Mouse (Mus musculus): Measurements from ENCODE around the gene Lrrc75b.
A peak's percentile ranks its signal among the peaks of the same experiment; 100 is the strongest.

Lrrc75b gene

GRCm38 (mm10) chr10:75559676-75560548 is at the start of gene Lrrc75b:
TSS of gene Lrrc75b (minus strand) at chr10:75560330.
- peak; percentile 34 to 37 for DNase-seq (ENCODE audit: low spot score in 2 of 2)

DNA sequence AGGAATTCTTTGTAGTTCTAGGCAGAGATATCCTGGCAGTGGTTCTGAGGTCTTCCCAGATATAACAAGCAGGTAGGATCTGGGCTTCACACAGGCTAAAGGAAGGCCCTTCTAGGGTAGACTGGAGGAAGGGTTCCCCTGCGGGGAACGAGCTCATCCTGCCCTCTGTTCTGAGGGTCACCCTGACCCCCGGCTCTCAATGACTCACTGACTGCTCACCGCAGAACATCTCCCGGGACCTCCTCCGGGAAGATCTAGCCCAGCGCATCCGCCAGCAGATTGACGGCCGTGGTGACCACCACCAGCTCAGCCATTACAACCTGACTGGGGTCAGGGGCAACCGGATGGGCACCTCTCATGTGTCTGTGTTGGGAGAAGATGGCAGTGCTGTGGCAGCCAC is 48.8 kb upstream of the Lrrc75b start:
- no peak for DNase-seq (ENCODE audit: low spot score in 2 of 2)

DNA sequence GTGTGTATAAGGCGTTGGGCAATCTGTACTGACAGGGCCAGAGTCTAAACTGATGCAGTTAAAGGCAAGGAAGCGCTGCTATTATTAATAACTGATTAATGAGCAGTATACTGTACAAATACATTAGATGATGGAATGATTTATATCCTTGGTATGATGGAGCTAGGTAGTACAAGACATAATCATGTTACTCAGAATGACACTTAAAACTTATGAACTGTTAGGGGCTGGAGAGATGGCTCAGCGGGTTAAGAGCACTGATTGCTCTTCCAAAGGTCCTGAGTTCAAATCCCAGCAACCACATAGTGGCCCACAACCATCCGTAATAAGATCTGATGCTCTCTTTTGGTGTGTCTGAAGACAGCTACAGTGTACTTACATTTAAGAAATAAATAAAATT is 47.1 kb upstream of the Lrrc75b start:
- no peak for DNase-seq (ENCODE audit: low spot score in 2 of 2)

DNA sequence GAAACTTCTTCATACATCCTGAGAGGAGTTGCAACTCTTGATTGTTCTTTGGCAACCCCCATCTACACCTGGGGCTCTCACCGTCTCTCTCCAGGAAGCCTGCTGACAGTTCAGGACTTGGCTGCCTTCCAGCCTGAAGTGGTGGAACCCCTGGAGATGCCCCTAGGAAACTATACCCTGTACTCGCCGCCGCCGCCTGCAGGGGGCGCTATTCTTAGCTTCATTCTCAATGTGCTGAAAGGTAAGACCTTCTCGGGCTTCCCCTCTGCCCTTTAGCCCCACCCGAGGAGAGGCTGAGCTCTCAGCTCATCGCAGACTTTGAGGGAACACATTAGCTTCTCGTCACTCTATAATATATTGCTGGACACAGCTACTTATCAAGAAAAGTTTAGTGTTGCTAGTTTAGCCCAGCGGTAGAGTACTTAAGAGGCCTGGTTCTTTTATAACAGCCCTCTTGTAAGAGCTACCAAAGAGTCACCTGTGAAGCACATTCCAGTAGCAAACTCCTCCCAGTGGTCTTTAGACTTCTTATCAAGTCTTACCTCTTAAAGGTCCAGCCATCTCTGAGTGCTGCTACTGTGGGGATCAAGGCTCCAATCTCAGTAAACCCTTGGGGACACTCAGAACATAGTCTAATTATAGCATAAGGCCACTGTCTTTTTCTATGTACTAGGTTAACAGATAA is 45.2 kb upstream of the Lrrc75b start:
- no peak for DNase-seq (ENCODE audit: low spot score in 2 of 2)

GRCm38 (mm10) chr10:75600189-75600730 is 40.1 kb upstream of the Lrrc75b start:
- no peak for DNase-seq (ENCODE audit: low spot score in 2 of 2)

DNA sequence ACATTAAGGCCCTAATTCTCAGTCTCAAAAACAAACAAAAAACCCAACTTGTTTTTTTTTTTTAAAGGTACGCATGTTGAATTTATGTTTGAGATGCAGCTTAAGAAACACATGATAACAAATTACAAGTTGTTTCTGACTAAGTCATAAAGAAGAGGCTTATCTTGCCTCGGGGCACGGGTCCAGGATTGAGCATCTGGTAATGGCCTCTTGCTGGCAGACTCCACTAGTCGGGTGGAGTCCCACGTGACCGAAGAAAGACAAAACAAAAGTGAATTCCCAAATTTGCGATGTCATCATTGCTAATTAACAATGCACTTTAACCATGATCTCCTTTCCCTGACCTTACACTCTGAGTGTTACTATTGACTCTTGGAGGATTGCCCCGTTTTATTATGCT is 35.9 kb upstream of the Lrrc75b start:
- DNase-seq (ENCODE audit: low spot score in 2 of 2): no peak

DNA sequence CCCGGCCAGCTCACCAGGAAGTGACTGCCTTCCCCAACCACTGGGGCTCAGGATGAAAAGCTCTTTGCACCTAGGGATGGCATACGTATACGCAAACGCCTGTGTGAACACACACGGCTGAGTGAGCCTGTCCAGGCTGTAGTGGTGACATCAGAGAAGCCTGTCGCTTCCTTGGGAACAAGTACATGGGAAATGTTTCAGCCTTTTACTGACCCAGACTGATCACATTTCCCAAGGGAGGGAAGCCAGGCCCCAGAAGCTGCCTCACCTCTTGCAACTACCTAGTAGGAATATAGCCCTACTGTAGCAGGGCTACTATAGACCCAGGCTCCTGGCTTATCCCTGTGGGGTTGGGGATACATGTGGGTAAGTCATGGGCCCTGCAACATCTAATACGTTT is 32.5 kb upstream of the Lrrc75b start:
- DNase-seq (ENCODE audit: low spot score in 2 of 2): no peak

GRCm38 (mm10) chr10:75591211-75591894 is 31.2 kb upstream of the Lrrc75b start:
- no peak for DNase-seq (ENCODE audit: low spot score in 2 of 2)

GRCm38 (mm10) chr10:75589651-75590050 is 29.5 kb upstream of the Lrrc75b start:
- no peak for DNase-seq (ENCODE audit: low spot score in 2 of 2)

DNA sequence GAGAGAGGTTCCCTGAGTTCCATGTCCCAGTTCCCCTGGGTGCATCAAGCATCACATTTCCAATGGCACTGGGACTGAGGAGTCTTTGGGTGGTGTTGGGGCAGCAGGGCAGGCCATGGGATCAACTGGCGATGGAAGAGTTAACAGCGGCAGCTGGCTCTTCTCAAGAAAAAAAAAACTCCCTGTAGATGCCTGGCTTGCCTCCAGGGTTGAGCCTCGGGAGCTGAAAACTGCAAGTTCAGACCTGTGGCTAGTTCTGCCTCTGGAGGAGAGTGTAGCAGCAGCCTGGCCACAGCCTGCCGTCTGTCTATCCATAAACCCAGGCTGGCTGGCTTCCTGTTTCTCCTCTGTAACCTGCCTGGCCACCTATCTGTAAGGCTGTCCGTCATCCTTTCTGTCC is 29.0 kb upstream of the Lrrc75b start, which contains the start of gene Ggt5:
Gene Ggt5, plus strand, starts transcription at position 212 of the 400 bp plus-strand sequence.
- no peak for DNase-seq (ENCODE audit: low spot score in 2 of 2)

- DNase-seq (ENCODE audit: low spot score in 2 of 2): no peak
These were observed 28.2 kb upstream of the Lrrc75b start for GRCm38 (mm10) chr10:75588336-75588735.

DNA sequence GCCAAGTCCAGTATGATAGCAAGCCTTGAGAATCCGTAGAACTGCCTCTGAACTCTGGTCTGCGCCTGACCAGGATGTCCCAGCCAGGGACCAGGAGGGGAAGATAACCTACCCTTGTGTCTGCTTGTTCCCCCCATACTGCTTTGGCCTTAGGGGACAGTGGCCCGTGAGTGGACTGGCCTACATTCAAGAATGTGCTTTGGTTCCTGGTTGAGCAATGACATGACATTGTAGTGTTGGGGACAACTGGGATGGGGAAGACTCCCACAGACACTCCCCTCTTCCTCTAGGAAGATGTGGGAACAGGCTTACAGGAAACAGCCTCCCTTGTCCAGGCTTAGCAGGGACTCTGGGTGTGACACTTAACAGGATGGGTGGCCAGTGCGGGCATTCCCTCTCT is 27.7 kb upstream of the Lrrc75b start:
- no peak for DNase-seq (ENCODE audit: low spot score in 2 of 2)

GRCm38 (mm10) chr10:75586553-75586879 is 26.4 kb upstream of the Lrrc75b start:
- DNase-seq (ENCODE audit: low spot score in 2 of 2): no peak

DNA sequence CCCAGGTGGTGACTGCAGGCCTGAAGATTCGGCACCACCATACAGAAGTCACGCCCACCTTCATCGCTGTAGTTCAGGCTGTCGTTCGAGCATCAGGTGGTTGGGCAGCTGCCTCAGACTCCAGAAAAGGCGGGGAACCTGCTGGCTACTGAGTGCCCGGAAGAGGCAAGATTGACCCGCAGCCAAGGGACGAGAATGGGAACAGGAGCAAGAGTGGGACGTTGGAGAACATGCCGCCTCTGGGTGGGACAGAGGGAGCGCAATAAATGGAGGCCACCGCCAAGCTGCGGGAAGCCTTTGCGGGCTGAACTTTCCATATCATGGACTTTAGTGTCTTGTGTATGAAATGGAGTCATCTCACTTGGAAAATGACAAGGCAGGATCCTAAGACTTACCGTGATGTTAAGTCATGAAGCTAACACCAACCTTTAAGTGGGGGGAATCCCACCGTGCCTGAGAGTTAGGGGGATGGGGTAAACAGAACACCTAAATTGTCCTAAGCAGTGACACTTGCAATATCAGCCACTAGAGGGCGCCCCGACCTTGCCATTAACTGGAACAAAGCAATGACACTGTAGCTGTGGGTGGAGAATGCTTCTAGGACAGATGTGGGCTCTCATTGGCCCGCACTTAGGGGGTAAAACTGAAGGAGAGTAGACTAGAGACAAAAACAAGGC is 25.9 kb upstream of the Lrrc75b start:
- peak; percentile 86 to 92 for DNase-seq (ENCODE audit: low spot score in 2 of 2)

GRCm38 (mm10) chr10:75579129-75579528 is 19.0 kb upstream of the Lrrc75b start:
- no peak for DNase-seq (ENCODE audit: low spot score in 2 of 2)

DNA sequence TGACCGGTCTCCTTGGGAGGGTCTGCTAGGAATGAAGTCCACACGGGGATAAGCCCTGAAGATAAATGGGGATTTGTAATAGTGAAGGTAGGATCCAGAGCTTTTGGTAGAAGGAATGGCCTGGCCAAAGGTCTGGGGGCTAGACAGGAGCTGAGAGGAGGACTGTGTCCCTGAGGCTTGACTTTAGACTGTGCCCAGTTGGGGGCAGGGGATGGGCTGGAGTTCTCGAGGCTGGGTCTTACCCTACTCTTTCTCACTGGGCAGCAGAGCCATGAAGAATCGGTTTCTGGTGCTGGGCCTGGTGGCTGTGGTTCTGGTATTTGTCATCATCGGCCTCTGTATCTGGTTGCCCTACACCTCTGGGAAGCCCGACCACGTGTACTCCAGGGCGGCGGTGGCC is 13.8 kb upstream of the Lrrc75b start:
- no peak for DNase-seq (ENCODE audit: low spot score in 2 of 2)

DNA sequence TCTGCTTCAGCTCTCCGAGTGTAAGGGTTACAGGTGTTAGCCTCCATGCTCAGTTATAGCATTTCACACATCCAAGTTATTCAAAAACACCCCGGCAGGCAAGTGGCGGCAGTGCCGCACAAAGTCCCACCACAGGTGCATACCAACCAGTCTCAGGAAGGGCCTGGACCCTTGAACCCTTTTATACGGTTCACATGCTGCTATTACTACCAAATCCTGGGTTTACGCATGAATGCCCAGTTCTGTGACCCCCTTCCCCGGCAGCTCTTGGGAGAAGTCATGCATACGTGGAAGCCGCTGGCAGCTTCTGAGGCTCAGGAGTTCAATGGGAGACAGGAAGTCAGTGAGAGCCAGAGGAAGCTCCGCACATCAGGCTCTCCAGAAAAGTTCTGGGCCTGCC is 13.1 kb upstream of the Lrrc75b start:
- no peak for DNase-seq (ENCODE audit: low spot score in 2 of 2)

DNA sequence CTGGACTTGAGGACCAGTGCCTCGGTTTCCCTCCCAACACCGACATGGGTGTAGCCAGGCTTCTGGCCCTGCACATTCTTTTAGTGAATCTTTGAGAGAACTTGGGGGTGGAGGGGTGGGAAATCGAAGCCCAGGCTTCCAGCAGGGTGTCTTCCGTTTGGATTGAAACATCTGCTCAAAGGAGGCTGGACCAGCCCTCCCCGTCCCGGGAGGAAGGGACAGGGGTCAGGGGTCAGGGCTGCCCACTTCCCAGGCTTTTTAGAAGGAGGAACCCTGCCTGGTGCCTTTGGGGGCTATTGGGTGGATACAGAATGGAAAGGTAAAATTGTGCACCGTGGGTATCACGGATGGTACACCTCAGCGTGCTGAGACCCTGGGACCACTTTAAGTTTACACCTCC is 11.8 kb upstream of the Lrrc75b start:
- no peak for DNase-seq (ENCODE audit: low spot score in 2 of 2)

GRCm38 (mm10) chr10:75570981-75571657 is 11.0 kb upstream of the Lrrc75b start:
- no peak for DNase-seq (ENCODE audit: low spot score in 2 of 2)

- no peak for DNase-seq (ENCODE audit: low spot score in 2 of 2)
These were observed 8.7 kb upstream of the Lrrc75b start for GRCm38 (mm10) chr10:75568851-75569250.

DNA sequence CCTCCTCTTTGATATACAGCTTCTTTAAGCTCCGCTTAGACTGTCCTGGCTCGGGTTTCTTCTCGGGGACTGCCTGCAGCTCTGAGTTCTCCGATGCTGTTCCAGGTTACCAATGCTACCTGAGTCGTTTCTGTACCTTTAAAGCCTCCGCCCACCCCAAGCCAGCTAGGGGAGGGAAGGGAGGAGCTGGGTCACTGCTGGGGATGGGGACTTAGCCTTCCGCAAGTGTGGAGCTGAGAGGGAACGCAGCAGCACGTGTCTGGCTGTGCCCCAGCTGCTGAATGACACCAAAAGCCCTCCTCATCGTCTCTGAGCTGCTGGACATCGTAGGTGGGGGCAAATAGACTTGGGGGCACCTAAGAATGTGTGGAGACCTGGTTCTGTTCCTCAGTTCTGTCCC is 8.3 kb upstream of the Lrrc75b start:
- DNase-seq (ENCODE audit: low spot score in 2 of 2): no peak
